Mouse (Mus musculus) megakaryocyte, embryonic 14.5 days (primary cell): ENCODE data around the gene Parvg. TPM values are rescaled to one million over a fixed set of nuclear protein-coding genes. Genes with fewer than 3 reads are reported as not detected.
A peak's percentile ranks its signal among the peaks of the same experiment; 100 is the strongest.

Source experiments
- H3K27me3 ChIP-seq: replicated peaks from 2 replicates; pipeline ENCODE3; 2012; ENCODE audit warnings: inconsistent platforms
- H3K36me3 ChIP-seq: replicated peaks from 2 replicates; pipeline ENCODE3; 2012; ENCODE audit warnings: low read length, inconsistent platforms, mixed read lengths
- H3K4me1 ChIP-seq: 2 replicates; pipeline ENCODE4 v1.6.1; 2012; ENCODE audit warnings: inconsistent platforms
- H3K4me3 ChIP-seq: replicated peaks from 2 replicates; pipeline ENCODE3; 2012; ENCODE audit warnings: moderate library complexity, mild to moderate bottlenecking, inconsistent platforms
- H3K9me3 ChIP-seq: 2 replicates; pipeline ENCODE4 v1.6.1; 2012; ENCODE audit warnings: inconsistent platforms
- FLI1 ChIP-seq: IDR thresholded peaks from 2 replicates; pipeline ENCODE4 v1.6.1; 2012; ENCODE audit warnings: low read length, inconsistent platforms, mixed read lengths
- GATA1 ChIP-seq: IDR thresholded peaks from 3 replicates; pipeline ENCODE4 v1.6.1; 2012; ENCODE audit warnings: mixed read lengths, low read length, inconsistent platforms, borderline replicate concordance
- polyA plus RNA-seq: library from polyadenylated mRNA; stranded (reverse); fragments of >175 nt; gene quantifications from 2 replicates; pipeline ENCODE4 v1.2.3, GENCODE M21; 2012; ENCODE audit warnings: low replicate concordance; ENCODE audit not compliant: insufficient read depth

Parvg gene
- polyA plus RNA-seq, 1 experiment: 38.7 TPM

DNA sequence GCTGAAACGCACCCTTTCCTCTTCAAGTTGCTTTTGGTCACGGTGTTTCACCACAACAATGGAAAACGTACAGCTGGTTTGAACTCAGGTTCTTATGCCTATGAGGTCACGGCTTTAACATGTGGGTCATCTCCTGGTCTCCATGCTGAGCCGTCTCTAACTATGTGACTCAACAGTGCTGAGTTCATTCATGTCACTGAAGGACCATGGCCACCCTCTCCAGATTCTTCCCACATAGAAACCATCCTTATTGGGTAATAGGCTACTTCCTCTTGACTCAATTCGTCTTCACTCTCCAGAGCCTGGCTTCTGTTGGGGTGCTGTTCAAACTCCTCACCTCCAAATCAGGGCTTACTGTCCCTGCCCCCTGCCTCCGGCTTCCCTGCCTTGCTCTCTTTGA, 27.5 kb downstream of the Parvg start:
- no peak for TF ChIP-seq FLI1
- TF ChIP-seq GATA1: no peak
- Histone ChIP-seq H3K36me3 (peaks cover 69% of the 10 kb centered on the region), H3K9me3 (peaks cover 31% of the 10 kb centered on the region), H3K4me3 (no peak overlapping the region), H3K27me3 (no peaks in the 10 kb centered on the region), H3K4me1 (peaks cover 50% of the 10 kb centered on the region)

GRCm38 (mm10) chr15:84351915-84352844, 28.4 kb downstream of the Parvg start:
- peaks cover 31% of the 10 kb centered on the region for H3K9me3 ChIP-seq
- no peaks in the 10 kb centered on the region for H3K27me3 ChIP-seq
- peaks cover 57% of the 10 kb centered on the region for H3K4me1 ChIP-seq
- H3K36me3 ChIP-seq: peaks cover 62% of the 10 kb centered on the region
- TF ChIP-seq GATA1: no peak
- TF ChIP-seq FLI1: no peak
- H3K4me3 ChIP-seq: no peak overlapping the region

DNA sequence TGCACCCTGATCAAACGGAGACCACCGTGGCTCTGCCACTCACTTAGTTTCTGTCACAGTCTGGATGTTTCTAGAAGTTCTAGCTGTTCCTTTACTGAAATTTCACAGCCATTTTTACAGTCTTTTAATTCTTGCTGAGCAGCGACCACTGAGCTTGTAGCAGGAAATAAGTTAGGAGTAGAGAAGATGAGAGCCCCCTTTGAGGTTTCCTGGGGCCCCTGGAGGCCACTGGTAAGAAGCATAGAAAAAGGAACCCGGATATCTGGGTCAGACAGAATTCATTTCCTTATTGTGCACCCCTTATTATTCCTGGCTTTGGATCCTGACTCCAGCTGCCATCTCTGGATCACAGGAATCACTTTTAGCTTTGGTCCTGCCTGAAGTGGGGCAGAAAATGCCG, 31.3 kb downstream of the Parvg start:
- TF ChIP-seq FLI1: no peak
- Histone ChIP-seq H3K27me3 (peaks cover 9% of the 10 kb centered on the region), H3K4me1 (peaks cover 70% of the 10 kb centered on the region), H3K4me3 (peak overlapping the region; percentile 76), H3K36me3 (peaks cover 33% of the 10 kb centered on the region), H3K9me3 (peaks cover 18% of the 10 kb centered on the region)

DNA sequence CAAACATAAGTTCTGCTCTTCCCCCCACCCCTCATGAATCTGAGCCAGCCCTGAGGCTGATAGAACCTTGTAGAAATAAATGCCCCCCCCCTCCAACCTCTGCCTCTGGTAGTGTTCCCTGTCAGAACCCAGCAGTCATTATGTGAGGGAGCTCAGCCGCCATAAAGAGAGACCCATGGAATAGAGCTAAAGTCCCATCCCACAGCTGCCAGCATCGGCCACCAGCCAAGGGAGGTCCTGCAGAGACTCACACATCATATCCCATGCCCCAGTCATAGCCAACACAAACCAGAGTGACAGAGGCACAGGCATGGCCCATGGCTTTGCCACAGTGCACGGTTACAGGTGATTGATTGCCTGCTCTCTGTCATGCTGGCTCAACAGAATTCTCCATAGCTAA, 40.9 kb downstream of the Parvg start:
- Histone ChIP-seq H3K36me3 (no peaks in the 10 kb centered on the region), H3K4me3 (no peak overlapping the region), H3K27me3 (peaks cover 23% of the 10 kb centered on the region), H3K9me3 (peaks cover 67% of the 10 kb centered on the region), H3K4me1 (0 out of 2 replicates have a peak, but pooled peaks cover 3% of the 10 kb centered on the region)
- TF ChIP-seq FLI1: no peak
- TF ChIP-seq GATA1: no peak

DNA sequence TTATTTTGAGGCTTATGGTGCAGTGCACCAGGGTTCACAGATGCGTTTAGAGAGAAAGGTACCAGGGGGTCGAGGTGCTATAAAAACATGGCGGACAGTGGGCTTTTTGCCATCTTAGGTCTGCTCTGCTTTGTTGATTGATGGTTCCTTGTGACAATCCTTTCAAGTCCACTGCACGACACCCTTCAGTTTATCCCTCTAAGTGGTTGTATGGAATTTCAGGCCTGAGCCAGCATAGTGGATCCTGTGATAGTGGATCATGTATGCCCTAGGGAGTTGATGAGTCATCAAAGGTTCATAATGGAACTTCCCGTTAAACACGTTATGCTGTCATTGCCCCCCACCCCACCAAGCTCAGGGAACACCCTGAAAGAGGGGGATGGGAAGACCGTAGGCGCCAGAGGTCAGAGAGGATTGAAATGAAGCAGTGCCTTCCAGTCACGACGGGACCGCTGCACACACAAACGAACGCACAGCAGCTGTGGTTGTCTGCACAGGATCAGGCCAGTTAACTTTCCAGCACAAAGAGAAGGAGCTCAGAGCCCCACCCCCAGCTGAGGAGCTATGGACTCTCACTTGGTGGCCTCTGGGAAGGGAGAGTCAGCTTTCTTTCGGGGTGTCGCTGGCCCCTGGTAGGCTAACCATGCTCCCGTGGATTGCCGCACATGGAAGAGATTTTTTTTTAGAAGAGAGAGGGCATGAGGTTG, 42.0 kb downstream of the Parvg start:
- TF ChIP-seq GATA1 (no peak), FLI1 (no peak)
- Histone ChIP-seq H3K36me3 (no peaks in the 10 kb centered on the region), H3K4me3 (no peak overlapping the region), H3K27me3 (peaks cover 16% of the 10 kb centered on the region), H3K4me1 (0 out of 2 replicates have a peak, but pooled peaks cover 3% of the 10 kb centered on the region), H3K9me3 (peaks cover 67% of the 10 kb centered on the region)

- H3K27me3 ChIP-seq: peaks cover 11% of the 10 kb centered on the region
- no peak overlapping the region for H3K4me3 ChIP-seq
- peaks cover 60% of the 10 kb centered on the region for H3K9me3 ChIP-seq
- H3K36me3 ChIP-seq: no peaks in the 10 kb centered on the region
- no peaks in the 10 kb centered on the region for H3K4me1 ChIP-seq
- TF ChIP-seq FLI1 (no peak), GATA1 (no peak)
These were observed 42.8 kb downstream of the Parvg start for GRCm38 (mm10) chr15:84366574-84366989.

DNA sequence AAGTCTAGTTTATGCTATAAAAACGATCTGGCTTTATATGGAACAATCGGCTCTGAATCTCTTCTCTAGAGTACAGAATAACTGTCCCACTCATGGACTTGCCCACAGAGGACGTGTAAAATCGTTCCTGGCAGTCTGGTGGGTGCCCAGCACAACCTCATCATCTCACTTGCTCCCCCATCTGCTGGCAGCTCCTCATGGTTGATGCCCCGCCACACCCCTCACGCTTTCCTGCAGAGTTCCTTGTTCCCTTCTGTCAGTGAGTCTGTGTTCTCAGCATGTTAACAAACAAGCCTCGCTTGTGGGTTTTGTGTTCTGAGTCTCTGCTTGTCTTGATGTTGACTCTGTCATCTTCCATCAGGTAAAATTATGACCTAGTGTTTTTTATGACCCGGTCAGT, 43.6 kb downstream of the Parvg start:
- no peak for TF ChIP-seq GATA1
- TF ChIP-seq FLI1: no peak
- Histone ChIP-seq H3K36me3 (no peaks in the 10 kb centered on the region), H3K27me3 (peaks cover 16% of the 10 kb centered on the region), H3K9me3 (peaks cover 61% of the 10 kb centered on the region), H3K4me1 (no peaks in the 10 kb centered on the region), H3K4me3 (no peak overlapping the region)

- TF ChIP-seq GATA1: no peak
- no peak for TF ChIP-seq FLI1
- peaks cover 37% of the 10 kb centered on the region for H3K9me3 ChIP-seq
- H3K27me3 ChIP-seq: peaks cover 19% of the 10 kb centered on the region
- no peaks in the 10 kb centered on the region for H3K36me3 ChIP-seq
- no peak overlapping the region for H3K4me3 ChIP-seq
- no peaks in the 10 kb centered on the region for H3K4me1 ChIP-seq
These were observed 49.0 kb downstream of the Parvg start for GRCm38 (mm10) chr15:84372801-84373200.

GRCm38 (mm10) chr15:84378734-84379133, 54.9 kb downstream of the Parvg start:
- H3K36me3 ChIP-seq: no peaks in the 10 kb centered on the region
- TF ChIP-seq GATA1: no peak
- TF ChIP-seq FLI1: no peak
- H3K4me1 ChIP-seq: peaks cover 35% of the 10 kb centered on the region
- H3K9me3 ChIP-seq: peaks cover 20% of the 10 kb centered on the region
- no peak overlapping the region for H3K4me3 ChIP-seq
- peaks cover 55% of the 10 kb centered on the region for H3K27me3 ChIP-seq

DNA sequence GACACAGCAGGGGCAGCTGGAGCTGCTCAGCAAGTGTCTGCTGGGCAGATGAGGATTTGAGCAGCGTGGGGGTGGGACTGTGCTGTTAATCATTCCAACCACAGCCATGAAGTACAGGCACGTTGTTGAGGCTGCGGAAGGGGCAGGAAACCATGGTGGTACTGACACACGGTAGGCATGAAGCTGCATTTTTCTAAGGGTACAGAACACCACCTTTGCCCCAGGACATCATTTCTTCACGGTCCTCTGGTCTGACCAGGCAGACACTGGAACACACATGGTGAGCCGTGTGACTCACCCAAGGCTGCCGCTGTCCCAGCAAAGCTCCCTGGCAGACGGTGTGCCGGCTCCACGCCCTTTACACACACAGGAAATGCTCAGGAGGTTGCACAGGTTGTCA, 56.4 kb downstream of the Parvg start:
- TF ChIP-seq GATA1: no peak
- no peak for TF ChIP-seq FLI1
- H3K4me1 ChIP-seq: peaks cover 35% of the 10 kb centered on the region
- peaks cover 62% of the 10 kb centered on the region for H3K27me3 ChIP-seq
- H3K36me3 ChIP-seq: no peaks in the 10 kb centered on the region
- H3K9me3 ChIP-seq: peaks cover 14% of the 10 kb centered on the region
- peak overlapping the region; percentile 44 for H3K4me3 ChIP-seq
